Mouse (Mus musculus) kidney, postnatal 0 days (tissue): ENCODE results near the gene Fgfr2. TPM values are rescaled to one million over a fixed set of nuclear protein-coding genes. Genes with fewer than 3 reads are reported as not detected.

Source experiments
- ATAC-seq: fragments of 200-750 bp; cut with Nextera tagmentation; replicated peaks from 2 replicates; pipeline ENCODE4 v1.8.0; 2017; ENCODE audit warnings: low read depth, moderate number of reproducible peaks, moderate TSS enrichment, moderate library complexity; ENCODE audit not compliant: low FRiP score
- DNase-seq: peaks from one replicate; pipeline ENCODE4 v3.0.0-alpha.2; 2016; ENCODE audit warnings: low spot score
- H3K27ac ChIP-seq: fragments of 300-500 bp; sonication (generic); 2 replicates; pipeline ENCODE4 v1.5.1; 2014; ENCODE audit warnings: mild to moderate bottlenecking
- H3K27me3 ChIP-seq: fragments of 300-500 bp; sonication (generic); 2 replicates; pipeline ENCODE4 v1.6.1; 2014; ENCODE audit warnings: low read length, mixed read lengths; ENCODE audit not compliant: insufficient read depth
- H3K36me3 ChIP-seq: fragments of 300-500 bp; sonication (generic); 2 replicates; pipeline ENCODE4 v1.6.1; 2014; ENCODE audit warnings: low read length, mixed read lengths; ENCODE audit not compliant: insufficient read depth
- H3K4me1 ChIP-seq: fragments of 300-500 bp; sonication (generic); replicated peaks from 2 replicates; pipeline ENCODE4 v1.6.1; 2014; ENCODE audit warnings: antibody characterized with exemption, low read length, mixed read lengths; ENCODE audit not compliant: insufficient read depth
- H3K4me2 ChIP-seq: fragments of 300-500 bp; sonication (generic); 2 replicates; pipeline ENCODE4 v1.6.1; 2014; ENCODE audit warnings: mild to moderate bottlenecking, low read length, moderate library complexity, mixed read lengths
- H3K4me3 ChIP-seq: fragments of 300-500 bp; sonication (generic); replicated peaks from 2 replicates; pipeline ENCODE4 v1.5.1; 2014; ENCODE audit warnings: low read depth, low read length
- H3K9ac ChIP-seq: fragments of 300-500 bp; sonication (generic); 2 replicates; pipeline ENCODE4 v1.6.1; 2014; ENCODE audit warnings: low read depth, low read length
- H3K9me3 ChIP-seq: fragments of 300-500 bp; sonication (generic); replicated peaks from 2 replicates; pipeline ENCODE4 v1.6.1; 2016; ENCODE audit warnings: low read length, inconsistent platforms, mixed read lengths
- CTCF ChIP-seq: IDR thresholded peaks from 2 replicates; pipeline ENCODE4 v1.5.1; 2016; ENCODE audit warnings: antibody characterized with exemption, low read depth, mild to moderate bottlenecking, moderate library complexity
- WGBS: fragments of 180-500 bp; shearing (Covaris S2); extraction: QIAGEN DNeasy Blood & Tissue Kit; methylation state at CpG from one replicate; pipeline ENCODE4 v1.1.7; 2014; 5-methylcytosine and 5-hydroxymethylcytosine counted together
- polyA plus RNA-seq: library from polyadenylated mRNA; unstranded; fragments of >200 nt; fragmentation: Nextera tagmentation; extraction: Ambion mirVana; gene quantifications from 2 replicates; pipeline ENCODE4 v1.2.1, GENCODE M21; 2015

Fgfr2 gene
- polyA plus RNA-seq, 1 experiment from 2014 or later = 79.8 TPM

- Histone ChIP-seq H3K4me2 (no peak overlapping the region), H3K4me1 (0 out of 2 replicates have a peak, but pooled peaks cover 2% of the 10 kb centered on the region), H3K27ac (no peak overlapping the region), H3K9me3 (no peaks in the 10 kb centered on the region), H3K4me3 (no peak overlapping the region), H3K9ac (no peak overlapping the region), H3K36me3 (no peaks in the 10 kb centered on the region), H3K27me3 (no peaks in the 10 kb centered on the region)
- ATAC-seq (no peak), DNase-seq (no peak)
- no peak for TF ChIP-seq CTCF
- 72% methylated on average over 10 of the region's 10 CpGs for WGBS
Measured at GRCm38 (mm10) chr7:130799418-130799817, 2323.7 kb downstream of the Fgfr2 start.

GRCm38 (mm10) chr7:130797524-130797923, 2325.6 kb downstream of the Fgfr2 start:
- no peak overlapping the region for H3K27ac ChIP-seq
- no peak for ATAC-seq
- no peaks in the 10 kb centered on the region for H3K36me3 ChIP-seq
- H3K27me3 ChIP-seq = no peaks in the 10 kb centered on the region
- H3K4me2 ChIP-seq = no peak overlapping the region
- no peak overlapping the region for H3K4me3 ChIP-seq
- 90% methylated on average over 6 of the region's 6 CpGs for WGBS
- no peaks in the 10 kb centered on the region for H3K9me3 ChIP-seq
- no peak for DNase-seq
- 0 out of 2 replicates have a peak, but pooled peaks cover 2% of the 10 kb centered on the region for H3K4me1 ChIP-seq
- no peak overlapping the region for H3K9ac ChIP-seq
- TF ChIP-seq CTCF = no peak

DNA sequence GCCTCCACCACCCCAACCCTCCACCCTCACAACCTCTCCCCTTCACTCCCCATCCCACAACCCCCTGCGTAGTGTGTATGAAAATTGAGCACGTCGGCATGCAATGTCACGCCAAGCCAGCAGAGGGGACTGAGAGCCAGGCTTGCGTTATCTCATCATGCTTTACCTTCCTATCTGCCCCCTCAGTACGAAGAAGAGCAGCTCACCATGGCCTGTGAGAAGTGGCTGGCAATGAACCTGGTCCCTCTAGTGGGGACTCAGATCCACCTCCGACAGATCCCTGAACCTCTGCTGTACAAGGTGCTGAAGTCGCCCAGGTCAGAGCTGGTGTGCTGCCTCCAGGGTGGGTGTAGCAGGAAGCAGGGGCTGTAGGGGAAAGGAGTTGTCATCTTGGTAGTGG, 2326.4 kb downstream of the Fgfr2 start:
- H3K27ac ChIP-seq = no peak overlapping the region
- 0 out of 2 replicates have a peak, but pooled peaks cover 2% of the 10 kb centered on the region for H3K4me1 ChIP-seq
- H3K4me3 ChIP-seq = no peak overlapping the region
- no peaks in the 10 kb centered on the region for H3K27me3 ChIP-seq
- no peaks in the 10 kb centered on the region for H3K36me3 ChIP-seq
- peak; percentile 35; the same call in 1 of the 2 replicates for TF ChIP-seq CTCF
- no peak for DNase-seq
- WGBS = 74% methylated on average over 8 of the region's 8 CpGs
- no peak overlapping the region for H3K9ac ChIP-seq
- no peak for ATAC-seq
- no peaks in the 10 kb centered on the region for H3K9me3 ChIP-seq
- H3K4me2 ChIP-seq = no peak overlapping the region

DNA sequence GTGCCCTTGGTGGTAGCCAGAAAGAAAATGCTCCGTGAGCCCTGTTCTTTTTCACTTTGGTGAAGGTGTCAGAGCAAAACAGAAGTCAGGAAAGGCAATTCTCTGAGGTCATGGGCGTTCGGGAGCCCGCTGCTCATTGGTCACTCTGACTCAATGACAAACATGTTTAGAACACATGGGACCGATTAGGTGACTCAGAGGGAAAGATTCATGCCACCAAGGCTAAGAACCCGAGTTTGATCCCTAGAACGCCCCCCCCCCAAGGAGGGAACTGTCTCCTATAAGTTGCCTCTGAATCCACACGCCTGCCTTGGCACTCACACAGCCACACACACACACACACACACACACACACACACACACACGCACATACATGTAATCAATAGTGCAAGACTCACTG, 2329.5 kb downstream of the Fgfr2 start:
- no peaks in the 10 kb centered on the region for H3K36me3 ChIP-seq
- DNase-seq = no peak
- no peak overlapping the region for H3K4me3 ChIP-seq
- 76% methylated on average over 9 of the region's 9 CpGs for WGBS
- H3K27ac ChIP-seq = no peak overlapping the region
- no peak for ATAC-seq
- no peaks in the 10 kb centered on the region for H3K27me3 ChIP-seq
- H3K4me1 ChIP-seq = no peaks in the 10 kb centered on the region
- TF ChIP-seq CTCF = no peak
- no peak overlapping the region for H3K9ac ChIP-seq
- H3K4me2 ChIP-seq = no peak overlapping the region
- H3K9me3 ChIP-seq = no peaks in the 10 kb centered on the region

DNA sequence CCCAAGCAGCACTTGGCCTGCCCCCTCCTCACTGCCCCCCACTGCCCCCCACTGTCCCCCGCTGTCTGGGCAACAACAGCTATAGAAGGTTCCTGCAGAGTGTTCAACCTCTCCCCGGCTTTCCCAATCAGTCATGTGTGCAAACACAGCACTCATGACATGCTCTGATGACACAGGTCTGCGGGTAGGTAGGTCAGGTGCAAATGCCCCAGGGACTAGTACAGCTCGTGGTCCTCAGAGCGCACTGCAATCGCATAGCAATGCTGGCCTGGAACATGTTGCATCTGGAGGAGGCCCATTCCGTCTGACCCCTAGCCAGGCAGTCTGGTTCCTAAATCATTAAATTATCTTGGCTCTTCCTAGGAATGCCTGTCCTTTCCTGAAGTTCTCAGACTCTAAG, 2333.7 kb downstream of the Fgfr2 start:
- no peak overlapping the region for H3K4me2 ChIP-seq
- H3K4me3 ChIP-seq = no peak overlapping the region
- H3K9me3 ChIP-seq = no peaks in the 10 kb centered on the region
- ATAC-seq = no peak; the same call in 1 of the 2 replicates
- 47% methylated on average over 7 of the region's 7 CpGs for WGBS
- no peak overlapping the region for H3K9ac ChIP-seq
- TF ChIP-seq CTCF = no peak
- DNase-seq = no peak
- H3K4me1 ChIP-seq = peaks cover 6% of the 10 kb centered on the region; the same call in 1 of the 2 replicates
- H3K36me3 ChIP-seq = no peaks in the 10 kb centered on the region
- no peaks in the 10 kb centered on the region for H3K27me3 ChIP-seq
- no peak overlapping the region for H3K27ac ChIP-seq

- no peak overlapping the region for H3K4me2 ChIP-seq
- ATAC-seq (no peak), DNase-seq (no peak)
- 89% methylated on average over 3 of the region's 3 CpGs for WGBS
- no peaks in the 10 kb centered on the region for H3K27me3 ChIP-seq
- no peaks in the 10 kb centered on the region for H3K9me3 ChIP-seq
- no peaks in the 10 kb centered on the region for H3K36me3 ChIP-seq
- H3K9ac ChIP-seq = no peak overlapping the region
- no peak overlapping the region for H3K27ac ChIP-seq
- no peak overlapping the region for H3K4me3 ChIP-seq
- H3K4me1 ChIP-seq = peaks cover 6% of the 10 kb centered on the region; the same call in 1 of the 2 replicates
- TF ChIP-seq CTCF = no peak
Measured at GRCm38 (mm10) chr7:130788950-130789349, 2334.2 kb downstream of the Fgfr2 start.

DNA sequence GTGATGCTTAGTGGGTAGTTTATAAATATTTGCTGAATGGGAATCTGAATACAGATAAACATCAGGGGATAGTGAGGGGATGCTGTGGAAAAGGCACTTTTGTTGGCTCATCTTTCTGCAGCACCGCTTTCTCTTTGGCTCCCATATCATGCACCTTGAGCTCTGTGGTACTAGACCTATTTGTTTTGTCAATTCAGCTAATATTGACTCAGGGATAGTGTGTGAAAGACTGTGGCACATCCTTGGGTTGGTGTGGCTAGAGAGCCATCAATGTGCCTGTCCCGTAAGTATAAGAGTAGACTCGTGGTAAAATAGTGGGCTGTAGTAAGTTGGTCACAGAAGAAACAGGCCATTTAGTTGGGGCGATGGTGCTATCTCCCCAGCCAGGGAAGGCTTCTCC, 2335.6 kb downstream of the Fgfr2 start:
- WGBS = 91% methylated on average over 4 of the region's 4 CpGs
- H3K27me3 ChIP-seq = no peaks in the 10 kb centered on the region
- no peaks in the 10 kb centered on the region for H3K36me3 ChIP-seq
- peaks cover 6% of the 10 kb centered on the region; the same call in 1 of the 2 replicates for H3K4me1 ChIP-seq
- ATAC-seq = no peak
- no peak for TF ChIP-seq CTCF
- no peak overlapping the region for H3K9ac ChIP-seq
- H3K4me3 ChIP-seq = no peak overlapping the region
- no peak overlapping the region for H3K27ac ChIP-seq
- no peak overlapping the region for H3K4me2 ChIP-seq
- no peaks in the 10 kb centered on the region for H3K9me3 ChIP-seq
- DNase-seq = no peak
